Mouse (Mus musculus) urinary bladder, adult 18-20 months (tissue): ENCODE measurements around the gene Elf1.
A peak's percentile ranks its signal among the peaks of the same experiment; 100 is the strongest.
"Not testable (repeated sequence)": the region's sequence is repeated elsewhere in the genome, so short reads cannot be mapped to it uniquely, and the experiment has no call there.

Experiments used
- DNase-seq, 2 experiments: peaks; one replicate each; pipeline ENCODE4 v3.0.0; 2022; ENCODE audit warnings: low spot score in 2 of 2, mixed read lengths in 2 of 2

Gene Elf1

DNA sequence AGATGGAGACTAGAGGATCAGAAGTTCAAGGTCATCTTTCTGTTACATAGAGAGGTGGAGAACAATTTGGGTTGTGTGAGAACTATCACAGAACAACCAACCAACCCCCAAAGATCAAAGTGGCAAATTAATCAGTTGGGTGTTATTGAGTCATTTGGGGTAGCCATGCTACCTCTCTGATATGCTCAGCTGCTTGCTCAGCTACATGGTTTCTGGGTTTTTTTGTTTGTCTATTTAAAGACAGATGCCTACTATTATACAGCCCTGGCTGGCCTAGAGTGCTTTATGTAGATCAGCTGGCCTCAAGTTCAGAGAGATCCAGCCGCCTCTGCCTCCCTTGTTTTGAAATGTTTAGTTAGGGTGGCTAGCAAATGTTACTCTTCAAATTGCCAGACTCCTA is 40.1 kb downstream of the Elf1 start:
- no peak for DNase-seq

DNA sequence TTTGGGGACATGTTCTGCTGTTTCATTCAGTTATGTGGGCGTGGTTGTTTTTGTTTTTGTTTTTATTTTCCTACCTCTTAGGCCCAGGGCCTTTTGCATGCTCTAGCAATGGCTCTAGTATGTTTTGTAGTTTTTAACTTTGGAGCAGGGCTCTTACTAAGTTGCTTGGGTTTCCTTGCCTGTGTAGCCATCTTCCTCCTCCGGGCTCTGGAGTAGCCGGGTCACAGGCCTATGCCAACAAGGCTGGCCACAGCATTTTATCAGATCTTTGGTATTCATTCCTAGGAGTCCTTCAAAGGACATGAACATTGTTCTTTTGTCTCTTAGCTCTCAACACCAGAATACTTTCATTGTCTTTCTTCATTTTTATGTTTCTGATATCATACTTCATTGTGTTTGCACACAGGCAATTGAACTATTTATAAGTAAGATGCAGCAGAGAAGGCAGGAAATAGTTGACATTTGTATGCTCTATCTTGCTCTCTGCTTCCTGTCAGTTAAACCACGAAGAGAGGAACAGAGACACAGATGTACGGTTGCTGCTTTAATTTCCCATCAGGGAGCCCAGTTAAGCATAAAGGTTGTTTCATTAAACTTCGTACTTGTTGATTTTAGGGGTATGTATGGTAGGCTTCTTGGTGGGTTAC is 40.6 kb downstream of the Elf1 start:
- DNase-seq = no peak

DNA sequence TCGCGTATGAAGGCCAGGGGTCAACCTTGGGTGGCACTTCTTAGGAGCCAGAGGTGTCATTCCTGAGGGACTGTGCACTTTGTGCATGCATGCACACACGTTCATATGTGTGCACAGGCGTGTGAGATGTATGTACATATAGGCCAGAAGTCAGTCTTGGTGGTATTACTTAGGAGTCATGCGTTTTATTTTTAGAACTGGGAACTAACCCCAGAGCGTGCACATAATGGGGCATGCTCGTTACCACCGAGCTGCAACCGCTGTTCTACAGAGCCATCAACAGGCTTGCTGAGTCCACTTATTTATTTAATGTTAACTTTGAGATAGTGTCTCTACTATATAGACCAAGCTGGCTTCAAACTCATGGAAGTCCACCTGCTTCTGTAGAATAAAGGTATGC is 41.4 kb downstream of the Elf1 start:
- no peak for DNase-seq

DNA sequence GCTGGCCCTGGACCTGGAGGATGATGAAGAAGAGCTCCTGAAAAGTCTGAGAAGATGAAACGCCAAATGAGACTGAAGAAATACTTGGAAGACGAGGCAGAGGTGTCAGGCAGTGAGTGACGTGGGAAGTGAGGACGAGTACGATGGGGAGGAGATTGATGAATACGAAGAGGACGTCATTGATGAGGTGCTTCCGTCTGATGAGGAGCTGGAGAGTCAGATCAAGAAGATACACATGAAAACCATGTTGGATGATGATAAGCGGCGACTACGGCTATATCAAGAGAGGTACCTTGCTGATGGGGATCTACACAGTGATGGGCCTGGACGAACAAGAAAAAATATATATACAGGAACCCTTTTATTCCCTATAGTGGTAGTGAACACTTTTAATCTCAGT is 45.1 kb downstream of the Elf1 start:
- not testable (repeated sequence) for DNase-seq

DNA sequence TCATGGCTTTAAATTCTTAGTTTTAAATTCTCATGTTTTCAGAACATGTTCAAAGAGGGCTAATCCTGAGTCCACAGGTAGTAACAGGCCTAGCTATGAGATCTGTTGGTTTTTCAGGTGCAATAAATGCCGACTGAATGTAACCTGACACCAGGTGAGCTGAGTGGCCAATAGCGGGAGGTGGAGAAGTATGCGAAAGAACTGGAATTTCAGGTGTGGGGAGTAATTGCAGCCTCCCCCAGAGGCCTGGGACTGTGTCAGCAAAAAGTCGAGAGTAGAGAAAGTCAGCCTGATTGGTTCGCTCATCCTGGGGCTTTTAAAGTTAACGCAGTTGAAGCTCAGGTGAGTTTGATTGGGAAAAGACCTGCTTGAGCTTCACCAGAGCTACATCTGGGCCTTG is 46.7 kb downstream of the Elf1 start:
- DNase-seq = peak in 1 of 2 experiments; percentile 71

DNA sequence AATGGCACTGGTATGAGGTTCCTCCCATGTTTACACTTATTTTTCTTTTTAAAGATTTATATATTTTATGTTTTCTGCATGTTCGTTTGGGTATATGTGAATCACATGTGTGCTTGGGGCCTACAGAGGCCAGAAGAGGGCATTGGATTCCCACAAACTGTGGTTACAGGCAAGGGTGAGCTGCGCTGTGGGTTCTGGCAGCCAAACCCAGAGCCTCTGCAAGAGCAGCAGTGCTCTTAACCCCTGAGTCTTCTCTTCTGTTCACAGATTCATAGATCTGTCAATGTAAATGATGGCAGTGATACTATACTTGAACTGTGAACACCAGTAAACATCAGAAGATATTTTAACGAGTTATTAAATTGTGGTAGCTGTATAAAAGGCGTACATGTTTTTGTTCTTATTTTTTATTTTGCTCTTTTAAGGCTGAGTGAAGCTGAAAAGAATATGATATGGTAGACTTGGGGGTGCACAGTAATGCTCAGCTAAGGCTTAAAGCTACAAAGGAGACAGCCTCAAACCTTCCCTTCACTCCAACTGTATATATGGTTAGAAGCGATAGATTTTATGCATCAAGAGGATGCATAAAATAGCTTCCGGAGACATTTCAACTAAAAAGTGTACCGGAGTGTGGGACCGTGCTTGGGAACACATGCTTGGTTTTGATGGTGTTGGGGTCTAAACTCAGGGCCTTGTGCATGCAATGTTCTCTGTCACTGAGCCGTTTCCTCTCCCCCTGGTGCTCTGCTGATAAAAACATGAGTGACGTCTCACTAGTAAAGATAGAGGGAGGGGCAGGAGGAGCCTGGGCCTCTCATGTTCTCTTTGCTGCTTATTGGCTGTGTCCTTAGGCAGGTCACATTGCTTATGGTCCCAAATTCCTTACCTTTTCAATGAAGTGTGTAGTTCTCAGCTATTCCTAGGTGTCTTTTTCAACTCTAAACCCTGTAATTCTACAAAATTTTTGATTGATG is 48.9 kb downstream of the Elf1 start:
- DNase-seq = no peak

DNA sequence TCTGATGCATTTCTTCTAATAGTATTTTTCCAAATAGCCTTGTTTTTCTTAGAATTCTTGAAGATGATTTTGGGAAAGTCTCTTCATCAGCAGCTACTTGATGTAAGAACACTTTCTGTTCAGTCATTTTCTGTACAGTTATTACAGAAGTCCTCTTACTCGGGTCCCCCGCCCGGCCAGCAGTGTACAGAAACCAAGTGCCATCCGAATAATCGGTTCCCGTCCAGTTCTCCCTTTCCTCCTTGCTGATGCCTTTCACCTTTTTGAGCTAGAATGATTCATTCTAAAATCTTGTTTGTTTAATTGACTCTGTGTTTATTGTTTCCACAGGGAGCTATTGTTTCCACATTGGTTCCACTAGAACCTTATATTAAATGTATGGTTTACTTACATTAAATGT is 49.8 kb downstream of the Elf1 start:
- DNase-seq = no peak

DNA sequence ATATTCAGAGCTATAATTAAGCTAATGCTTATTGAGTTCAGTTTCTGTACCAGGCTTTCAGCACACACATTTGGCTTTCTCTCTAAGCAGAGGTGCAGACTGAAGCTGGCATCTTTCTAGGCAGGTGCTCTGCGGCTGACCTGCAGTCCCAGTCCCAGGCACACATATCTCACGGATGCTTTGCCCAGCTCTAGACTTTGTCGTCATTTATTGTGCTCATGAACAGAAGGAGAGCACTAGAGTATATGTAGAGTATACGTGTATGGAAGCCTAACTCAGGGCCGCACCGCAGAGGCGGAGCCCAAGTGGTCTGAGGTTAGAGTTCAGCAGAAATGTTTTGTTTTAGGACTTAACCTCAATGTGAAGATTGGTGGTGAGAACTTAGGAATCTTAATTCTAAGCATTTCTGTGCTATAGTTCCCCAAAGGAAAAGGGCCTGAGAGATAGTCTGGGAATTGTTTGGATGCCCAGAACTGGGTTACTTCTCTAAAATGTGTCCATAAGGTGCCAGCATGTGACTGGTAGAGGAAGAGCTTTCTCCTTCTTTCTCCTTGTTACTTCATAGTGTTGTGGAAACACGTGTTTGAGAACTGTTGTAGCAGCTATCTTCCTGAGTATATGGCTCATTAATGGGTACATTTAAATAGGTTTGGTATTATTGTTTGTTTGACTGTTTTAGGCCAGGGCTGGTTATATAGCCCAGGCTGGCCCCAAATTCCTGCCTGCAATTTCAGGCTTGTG is 51.2 kb downstream of the Elf1 start:
- no peak for DNase-seq

DNA sequence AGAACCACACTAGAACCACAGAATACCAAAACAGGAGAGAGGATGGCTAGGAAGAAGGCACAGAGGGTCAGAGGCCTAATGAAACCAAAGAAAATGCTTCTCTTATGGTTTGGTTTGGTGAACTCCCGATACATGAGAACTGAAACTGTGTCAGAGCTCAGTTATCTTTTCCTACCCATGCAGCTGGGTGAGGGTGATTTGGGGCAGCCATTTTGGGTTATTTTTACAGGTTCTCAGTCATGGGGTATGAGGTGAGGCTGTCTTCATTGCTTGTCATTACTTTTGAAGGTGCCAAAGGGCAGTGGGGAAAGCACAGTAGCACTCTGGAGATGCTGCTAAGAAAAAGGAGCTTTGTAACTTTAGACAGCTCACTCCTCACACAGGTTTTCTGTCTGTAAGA is 52.4 kb downstream of the Elf1 start:
- DNase-seq = no peak

DNA sequence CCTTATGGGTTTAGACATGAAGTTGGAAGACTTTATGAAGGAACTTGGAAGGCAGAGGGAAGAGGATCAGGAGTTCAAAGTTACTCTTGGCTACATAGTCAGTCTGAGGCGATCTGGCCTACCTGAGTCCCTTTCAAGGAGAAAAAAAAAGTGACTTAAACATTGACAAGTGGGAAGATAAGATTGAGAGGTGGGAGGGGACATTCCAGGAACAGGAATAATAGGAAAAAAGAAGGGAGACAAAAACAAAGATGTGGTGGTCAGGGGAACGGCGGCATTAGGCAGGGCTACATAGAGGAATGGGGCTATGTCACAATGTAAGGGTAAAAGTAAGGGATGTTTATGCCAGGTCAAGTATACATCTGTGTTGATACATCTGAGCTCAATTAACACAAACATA is 53.2 kb downstream of the Elf1 start:
- DNase-seq = no peak

DNA sequence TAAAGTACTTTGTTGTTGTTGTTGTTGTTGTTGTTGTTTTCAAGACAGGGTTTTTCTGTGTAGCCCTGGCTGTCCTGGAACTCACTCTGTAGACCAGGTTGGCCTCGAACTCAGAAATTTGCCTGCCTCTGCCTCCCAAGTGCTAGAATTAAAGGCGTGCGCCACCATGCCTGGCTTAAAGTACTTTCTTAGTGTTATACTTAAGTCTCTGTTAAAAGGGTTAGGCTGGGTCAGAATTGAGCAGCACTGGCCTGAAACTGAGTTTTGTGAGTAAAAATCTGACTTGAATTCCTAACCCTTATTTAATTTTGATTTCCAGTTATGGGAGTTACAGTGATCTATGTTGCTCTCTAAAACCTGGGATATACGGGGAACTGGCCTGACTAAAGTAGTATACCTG is 53.7 kb downstream of the Elf1 start:
- not testable (repeated sequence) for DNase-seq

DNA sequence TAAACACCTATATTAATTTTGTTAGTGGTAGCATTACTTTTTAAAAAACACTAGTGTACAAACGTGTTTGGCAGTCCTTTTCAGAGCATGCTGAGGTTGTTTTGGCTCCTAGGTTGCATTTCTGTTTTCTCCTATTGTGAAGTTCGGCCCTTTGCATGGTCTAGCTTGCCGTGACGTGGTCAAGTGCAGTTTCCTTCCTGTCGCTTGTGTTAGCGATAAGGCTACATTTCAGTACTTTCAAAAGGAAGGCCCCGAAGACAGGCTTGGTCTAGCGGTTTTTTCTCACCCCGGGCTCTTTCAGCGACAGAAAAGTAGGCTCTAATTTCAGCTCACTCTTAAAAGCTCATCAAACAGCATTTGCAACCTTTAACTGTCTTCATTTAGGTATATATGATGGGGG is 54.3 kb downstream of the Elf1 start:
- no peak for DNase-seq

DNA sequence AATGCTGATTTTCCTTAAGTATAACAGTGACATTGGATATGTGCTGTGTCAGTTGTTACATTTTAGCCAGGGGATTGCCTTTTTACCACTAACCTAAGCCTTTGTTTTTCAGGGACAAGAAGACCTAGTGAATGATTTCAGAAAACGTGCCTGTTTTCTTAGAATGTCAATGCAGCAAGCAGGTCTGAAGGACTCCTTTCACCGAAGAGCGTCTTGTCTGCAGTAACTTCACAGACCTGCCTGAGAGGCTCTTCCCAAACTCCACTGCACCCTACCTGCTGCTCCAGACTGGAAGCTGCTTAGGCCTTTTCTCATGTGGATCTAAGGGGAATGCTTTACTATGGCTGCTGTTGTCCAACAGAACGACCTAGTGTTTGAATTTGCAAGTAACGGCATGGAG is 55.0 kb downstream of the Elf1 start:
- no peak for DNase-seq

DNA sequence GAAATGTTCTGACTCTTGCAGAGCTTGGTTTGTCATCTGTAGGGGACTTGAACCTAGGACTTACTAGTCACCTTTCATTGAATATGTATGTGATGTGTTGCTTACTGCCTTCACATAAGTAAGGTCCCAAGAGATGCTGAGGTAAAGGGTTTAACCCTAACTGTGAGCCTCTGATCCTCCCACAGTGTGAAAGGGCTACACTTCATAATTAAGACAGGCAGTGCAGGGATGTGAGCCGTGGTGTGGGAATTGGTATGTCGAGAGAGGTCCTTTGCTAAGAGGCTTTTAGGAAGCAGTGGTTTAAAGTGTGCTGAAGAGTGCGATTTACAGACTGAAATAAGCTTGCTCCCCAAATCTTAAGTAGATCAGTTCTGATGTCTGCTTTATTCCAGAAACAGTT is 55.8 kb downstream of the Elf1 start:
- no peak for DNase-seq

DNA sequence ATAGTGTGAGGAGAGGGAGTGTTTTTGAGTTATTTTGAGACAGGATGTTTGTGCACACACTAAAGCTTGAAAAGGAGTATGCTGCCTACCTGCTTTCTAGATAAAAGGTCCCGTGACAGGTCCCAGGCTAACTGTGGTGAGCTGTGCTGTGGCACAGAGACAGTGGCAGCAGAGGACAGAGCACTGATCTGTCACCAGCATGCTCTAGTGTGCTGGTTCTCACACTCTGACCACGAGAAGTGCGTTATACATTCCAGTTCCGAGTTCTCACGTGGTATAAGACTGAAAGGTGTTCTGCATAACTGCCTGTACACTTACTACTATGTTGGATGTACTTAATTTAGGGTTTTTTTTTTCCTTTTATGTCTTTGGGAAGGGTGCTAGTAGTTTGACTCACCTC is 56.5 kb downstream of the Elf1 start:
- no peak for DNase-seq

DNA sequence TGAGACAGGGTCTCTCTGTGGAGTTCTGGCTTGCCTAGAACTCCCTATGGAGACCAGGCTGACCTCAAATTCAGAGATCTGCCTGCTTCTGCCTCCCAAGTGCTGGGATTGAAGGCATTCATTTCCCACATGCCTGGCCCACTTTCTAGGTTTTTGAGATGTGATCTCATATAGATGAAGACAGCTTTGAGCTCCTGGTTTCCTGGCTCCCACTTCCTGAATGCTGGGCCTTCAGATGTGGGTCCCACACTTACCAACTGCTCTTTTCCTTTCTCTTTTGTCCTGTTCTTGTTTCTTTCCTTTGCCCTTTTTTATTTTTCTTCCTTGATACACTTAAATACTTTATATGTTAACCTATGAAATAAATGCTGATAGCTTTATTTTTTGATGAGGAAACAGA is 56.9 kb downstream of the Elf1 start:
- no peak for DNase-seq

DNA sequence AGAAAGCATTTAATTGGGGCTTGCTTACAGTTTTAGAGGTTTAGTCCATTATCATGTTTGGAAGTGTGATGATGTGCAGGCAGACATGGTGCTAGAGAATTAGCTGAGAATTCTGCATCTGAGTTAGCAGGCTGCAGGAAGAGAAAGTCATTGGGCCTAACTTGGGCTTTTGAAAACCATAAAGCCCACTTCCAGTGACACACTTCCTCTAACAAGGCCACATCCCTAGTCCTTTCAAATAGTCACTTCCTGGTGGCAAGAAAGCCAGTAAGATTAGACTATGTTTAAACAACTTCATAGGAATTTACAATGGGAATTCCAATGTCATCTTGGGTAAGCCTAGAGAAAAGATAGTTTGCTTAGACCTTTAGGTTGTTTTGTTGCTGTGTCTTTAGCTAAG is 60.6 kb downstream of the Elf1 start:
- DNase-seq = no peak

DNA sequence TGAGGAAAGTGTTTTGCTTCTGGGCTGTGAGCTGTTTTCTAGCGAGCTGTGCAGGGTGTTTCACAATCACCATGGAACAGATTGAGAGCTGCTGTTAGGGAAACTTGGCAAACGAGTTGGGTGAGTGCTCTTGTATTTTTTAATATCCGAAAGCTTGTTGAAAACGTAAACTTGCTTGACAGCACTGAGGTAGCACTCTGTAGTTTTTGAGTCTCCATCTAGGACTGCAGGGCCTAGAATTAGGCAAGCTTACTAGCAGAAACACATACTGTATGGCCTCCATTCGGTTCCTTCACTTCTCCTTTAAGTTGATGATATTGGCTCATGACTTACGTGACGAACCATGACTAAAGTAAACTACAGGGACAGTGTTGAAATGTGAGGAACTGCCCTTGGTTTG is 68.3 kb downstream of the Elf1 start:
- peak in 1 of 2 experiments; percentile 66 for DNase-seq

DNA sequence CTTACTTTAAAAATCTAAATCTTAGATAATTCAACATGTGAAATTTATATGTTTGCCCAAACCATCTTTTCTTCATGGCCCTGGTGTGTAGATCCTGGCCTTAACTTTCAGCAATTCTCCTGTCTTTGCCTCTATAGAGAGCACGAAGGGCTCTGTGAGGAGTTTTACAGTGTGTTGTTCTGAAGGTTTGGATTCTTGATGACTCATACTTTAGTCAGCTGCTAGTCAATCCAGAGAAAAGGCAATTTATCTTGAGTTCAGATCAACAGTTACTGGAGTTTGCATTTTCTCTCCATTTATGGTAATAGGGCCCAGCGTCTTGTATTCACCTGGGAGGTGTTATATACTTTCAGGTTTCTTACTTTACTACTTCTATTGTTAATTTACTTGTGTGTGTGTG is 70.9 kb downstream of the Elf1 start:
- no peak for DNase-seq

DNA sequence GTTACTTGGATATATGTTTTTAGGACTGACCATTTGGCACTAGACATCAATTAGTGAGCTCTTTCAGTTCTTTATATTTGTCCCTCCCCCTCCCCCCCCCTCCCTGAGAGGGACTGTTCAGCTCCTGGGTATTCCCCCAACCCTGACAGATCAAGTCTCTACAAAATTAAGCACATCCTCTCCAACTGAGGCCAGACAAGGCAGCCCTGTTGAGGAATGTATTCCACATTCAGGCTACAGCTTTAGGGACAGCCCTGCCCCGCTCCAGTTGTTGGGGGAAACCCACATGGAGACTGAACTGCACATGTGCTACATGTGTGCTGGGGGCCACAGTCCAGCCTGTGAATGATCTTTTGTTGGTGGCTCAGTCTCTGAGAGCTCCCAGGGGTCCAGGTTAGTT is 71.9 kb downstream of the Elf1 start:
- no peak for DNase-seq

DNA sequence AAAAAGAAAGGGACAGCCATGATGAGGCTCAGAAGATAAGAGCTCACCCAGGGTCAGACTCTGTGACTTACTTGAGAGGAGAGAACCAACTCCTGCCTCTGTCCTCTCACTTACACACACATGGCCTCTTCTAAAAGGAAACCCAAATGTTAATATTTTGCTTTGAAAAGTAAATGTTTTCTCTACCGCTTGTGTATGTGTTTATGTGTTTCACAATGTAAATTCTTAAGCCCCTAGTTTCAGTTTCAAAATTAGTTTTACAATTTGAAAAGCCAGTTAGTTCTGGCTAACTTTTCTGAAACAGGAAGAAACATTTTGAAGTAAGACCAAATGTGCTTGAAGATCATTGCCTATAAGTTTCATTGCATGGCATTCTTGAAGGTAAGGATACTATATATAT is 76.8 kb downstream of the Elf1 start:
- DNase-seq = no peak

DNA sequence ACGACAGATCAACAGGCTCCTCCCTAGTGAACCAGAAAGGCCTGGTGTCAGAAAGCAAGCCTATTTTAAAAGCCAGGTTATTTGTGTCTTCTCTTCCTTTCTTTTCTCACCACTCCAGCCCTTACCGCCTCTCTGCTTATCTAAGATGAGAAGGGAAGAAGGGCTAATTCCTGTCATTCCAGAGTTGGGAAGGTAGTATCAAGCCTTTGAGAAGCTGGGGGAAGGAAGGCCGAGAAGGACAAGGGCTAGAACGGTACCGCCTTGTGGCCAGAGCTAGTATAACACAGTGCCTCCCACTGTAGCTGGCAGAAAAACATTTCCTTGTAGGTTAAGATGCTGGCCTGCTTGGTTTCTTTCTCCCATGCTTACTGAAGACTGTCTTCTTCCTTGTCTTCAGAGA is 81.8 kb downstream of the Elf1 start:
- no peak for DNase-seq

DNA sequence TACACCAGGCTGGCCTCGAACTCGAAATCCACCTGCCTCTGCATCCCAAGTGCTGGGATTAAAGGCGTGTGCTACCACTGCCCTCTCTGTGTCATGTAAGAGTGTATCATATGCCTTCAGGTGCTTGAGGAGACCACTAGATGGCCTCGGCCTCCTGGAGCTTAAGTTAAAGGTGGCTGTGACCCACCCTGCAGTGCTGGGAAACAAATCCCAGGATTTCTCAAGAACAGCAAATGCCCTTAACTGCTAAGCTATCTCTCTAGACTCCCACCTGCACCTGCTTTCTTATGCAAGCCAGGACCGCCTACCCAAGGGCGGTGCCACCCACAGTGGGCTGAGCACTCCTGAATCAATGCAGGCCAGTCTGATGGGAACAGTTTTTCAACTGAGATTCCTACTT is 83.8 kb downstream of the Elf1 start:
- DNase-seq = no peak
